Mouse (Mus musculus) brain, embryonic 14.5 days (tissue): ENCODE data around the gene A130010J15Rik. TPM values are rescaled to one million over a fixed set of nuclear protein-coding genes. Genes with fewer than 3 reads are reported as not detected.

ENCODE experiments used
- DNase-seq: peaks from one replicate; pipeline ENCODE4 v3.0.0-alpha.2; 2011; ENCODE audit warnings: low read depth
- CTCF ChIP-seq: fragments of 200-500 bp; IDR thresholded peaks from 2 replicates; pipeline ENCODE4 v1.5.1; 2012; ENCODE audit warnings: inconsistent platforms, mild to moderate bottlenecking, moderate library complexity, borderline replicate concordance; ENCODE audit not compliant: insufficient read depth, insufficient read length; ENCODE audit errors: extremely low read depth
- POLR2A ChIP-seq: fragments of 200-500 bp; IDR thresholded peaks from 2 replicates; pipeline ENCODE4 v1.6.1; 2012; ENCODE audit warnings: mild to moderate bottlenecking, inconsistent platforms, borderline replicate concordance; ENCODE audit not compliant: poor library complexity, insufficient read depth, insufficient read length, severe bottlenecking; ENCODE audit errors: extremely low read depth
- polyA plus RNA-seq: library from polyadenylated mRNA; depleted of rRNA; stranded (reverse); fragments of >200 nt; gene quantifications from 2 replicates; pipeline ENCODE4 v1.2.3, GENCODE M21; 2012

The A130010J15Rik gene
- polyA plus RNA-seq, 1 experiment, result 7.6 TPM

- DNase-seq, result no peak
Measured at GRCm38 (mm10) chr1:193157111-193157492, 10.7 kb upstream of the A130010J15Rik start.

GRCm38 (mm10) chr1:193159163-193159562 lies 8.7 kb upstream of the A130010J15Rik start:
- DNase-seq, result no peak
- TF ChIP-seq CTCF (no peak), POLR2A (no peak)

More at GRCm38 (mm10) chr1:193157111-193157492, 10.7 kb upstream of the A130010J15Rik start:
- TF ChIP-seq POLR2A (no peak), CTCF (no peak)

- DNase-seq, result no peak
- TF ChIP-seq CTCF (no peak), POLR2A (no peak)
Measured at GRCm38 (mm10) chr1:193159613-193160012, 8.2 kb upstream of the A130010J15Rik start.

GRCm38 (mm10) chr1:193160317-193161032 lies 7.4 kb upstream of the A130010J15Rik start:
- TF ChIP-seq CTCF, result no peak
- no peak for TF ChIP-seq POLR2A
- peak; percentile 50 for DNase-seq

- TF ChIP-seq CTCF (no peak), POLR2A (no peak)
- DNase-seq, result no peak
Measured at GRCm38 (mm10) chr1:193169228-193169627, 1.4 kb downstream of the A130010J15Rik start.

GRCm38 (mm10) chr1:193169856-193170255 lies 2.0 kb downstream of the A130010J15Rik start:
- DNase-seq, result peak; percentile 63
- no peak for TF ChIP-seq CTCF
- no peak for TF ChIP-seq POLR2A

- TF ChIP-seq POLR2A (peak; percentile 82; the same call in 1 of the 2 replicates), CTCF (no peak)
- DNase-seq, result peak; percentile 100
Measured at GRCm38 (mm10) chr1:193172991-193173809, 5.4 kb downstream of the A130010J15Rik start.

- DNase-seq, result no peak
- TF ChIP-seq POLR2A (no peak), CTCF (no peak)
Measured at GRCm38 (mm10) chr1:193173810-193174129, 5.9 kb downstream of the A130010J15Rik start.

- no peak for DNase-seq
- TF ChIP-seq CTCF, result no peak
- no peak for TF ChIP-seq POLR2A
Measured at GRCm38 (mm10) chr1:193174143-193174733, 6.4 kb downstream of the A130010J15Rik start.

- TF ChIP-seq CTCF (no peak), POLR2A (no peak)
- DNase-seq, result no peak
Measured at GRCm38 (mm10) chr1:193181104-193181503, 13.3 kb downstream of the A130010J15Rik start.

GRCm38 (mm10) chr1:193188257-193188656 lies 20.4 kb downstream of the A130010J15Rik start:
- DNase-seq, result no peak
- no peak for TF ChIP-seq POLR2A
- TF ChIP-seq CTCF, result no peak

- DNase-seq, result peak; percentile 89
- TF ChIP-seq POLR2A (no peak), CTCF (no peak)
Measured at GRCm38 (mm10) chr1:193189151-193189621, 21.3 kb downstream of the A130010J15Rik start.
